Mouse (Mus musculus) C2C12 (cell line): ENCODE results near the gene Rhd.

ENCODE experiments used
- CEBPB ChIP-seq: IDR thresholded peaks from one replicate; pipeline ENCODE4 v1.6.1; 2011; ENCODE audit warnings: low read depth, mild to moderate bottlenecking, control low read depth, moderate library complexity
- CTCF ChIP-seq: IDR thresholded peaks from one replicate; pipeline ENCODE4 v1.5.1; 2011; ENCODE audit not compliant: control insufficient read depth, insufficient read depth, insufficient read length
- FOSL1 ChIP-seq: IDR thresholded peaks from one replicate; pipeline ENCODE4 v1.8.0; 2011; ENCODE audit warnings: mild to moderate bottlenecking, low read length; ENCODE audit not compliant: poor library complexity, insufficient read depth, severe bottlenecking
- MAX ChIP-seq: IDR thresholded peaks from one replicate; pipeline ENCODE4 v1.6.1; 2011; ENCODE audit warnings: mild to moderate bottlenecking, control low read depth
- USF1 ChIP-seq: IDR thresholded peaks from one replicate; pipeline ENCODE4 v1.6.1; 2011; ENCODE audit warnings: low read depth, mild to moderate bottlenecking, control low read depth, moderate library complexity

GRCm38 (mm10) chr4:134851236-134851635 lies 13.1 kb upstream of the Rhd start:
- no peak for TF ChIP-seq CTCF
- TF ChIP-seq USF1 = no peak
- no peak for TF ChIP-seq MAX
- no peak for TF ChIP-seq CEBPB
- TF ChIP-seq FOSL1 = no peak
